Mouse (Mus musculus) kidney, postnatal 10 days (tissue): Measurements from ENCODE around the gene Msi2.

Source experiments
- DNase-seq: peaks from one replicate; pipeline ENCODE4 v3.0.0; 2021; ENCODE audit warnings: mixed read lengths

The Msi2 gene

GRCm38 (mm10) chr11:88634627-88635026, 83.7 kb downstream of the Msi2 start:
- DNase-seq = no peak

- no peak for DNase-seq
Measured at GRCm38 (mm10) chr11:88631932-88632230, 86.4 kb downstream of the Msi2 start.

- DNase-seq = no peak
Measured at GRCm38 (mm10) chr11:88631084-88631931, 87.0 kb downstream of the Msi2 start.

DNA sequence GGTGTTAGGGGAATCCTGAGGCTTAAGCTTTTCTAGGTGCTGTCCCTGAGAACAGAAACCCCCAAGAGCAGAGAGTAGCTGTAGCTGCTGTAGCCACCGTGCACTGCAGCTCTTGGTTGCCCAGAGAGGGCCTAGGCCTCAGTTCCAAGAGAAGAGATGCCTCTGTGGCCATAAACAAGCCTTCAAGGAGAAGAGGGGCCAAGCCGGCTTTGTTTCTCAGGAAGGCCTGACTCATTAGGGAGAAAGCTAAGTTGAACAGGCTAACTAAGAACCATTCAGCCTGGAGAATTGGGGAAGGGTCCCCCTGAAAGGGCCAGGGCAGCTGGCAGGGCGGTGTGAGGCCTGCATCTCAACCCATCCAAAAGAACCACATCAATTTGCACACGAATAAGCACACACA, 88.7 kb downstream of the Msi2 start:
- DNase-seq = no peak

DNA sequence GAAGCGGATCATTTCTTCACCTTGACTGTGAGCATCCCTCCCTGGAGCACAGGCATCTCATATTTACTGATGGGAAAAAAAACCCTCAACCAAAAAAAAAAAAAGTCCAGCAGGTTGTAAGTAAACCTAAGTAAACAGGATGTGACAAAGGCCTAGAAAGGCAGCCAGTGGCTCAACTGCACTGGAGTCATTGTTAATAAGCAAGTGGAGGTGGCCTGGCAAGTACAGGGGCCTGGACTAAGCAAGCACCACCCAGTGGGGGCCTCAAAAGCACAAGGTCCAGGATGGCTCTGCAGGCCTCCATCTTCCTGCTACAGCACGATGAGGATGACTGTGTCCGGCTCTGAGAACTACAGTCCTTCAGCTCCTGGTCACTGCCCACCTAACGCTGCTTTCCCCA, 89.1 kb downstream of the Msi2 start:
- no peak for DNase-seq

DNA sequence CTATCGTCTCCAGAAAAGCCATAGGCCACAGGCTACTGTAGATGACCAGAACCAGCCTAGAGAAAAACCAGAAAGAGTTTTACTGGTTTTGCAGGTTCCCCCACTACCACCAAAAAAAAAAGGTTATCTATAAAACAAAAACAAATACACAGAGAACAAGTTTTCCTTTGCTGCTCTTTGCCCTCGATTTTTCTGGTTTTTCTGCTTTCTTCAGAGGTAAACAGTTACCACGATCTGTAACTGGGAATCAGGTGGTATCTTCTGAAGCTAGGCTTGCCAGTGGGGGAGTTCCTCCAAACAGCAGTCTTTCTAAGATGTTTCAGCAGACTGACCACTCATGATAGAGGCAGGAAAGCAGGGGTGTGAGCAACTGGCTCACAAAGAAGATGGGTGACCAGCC, 89.6 kb downstream of the Msi2 start:
- no peak for DNase-seq

DNA sequence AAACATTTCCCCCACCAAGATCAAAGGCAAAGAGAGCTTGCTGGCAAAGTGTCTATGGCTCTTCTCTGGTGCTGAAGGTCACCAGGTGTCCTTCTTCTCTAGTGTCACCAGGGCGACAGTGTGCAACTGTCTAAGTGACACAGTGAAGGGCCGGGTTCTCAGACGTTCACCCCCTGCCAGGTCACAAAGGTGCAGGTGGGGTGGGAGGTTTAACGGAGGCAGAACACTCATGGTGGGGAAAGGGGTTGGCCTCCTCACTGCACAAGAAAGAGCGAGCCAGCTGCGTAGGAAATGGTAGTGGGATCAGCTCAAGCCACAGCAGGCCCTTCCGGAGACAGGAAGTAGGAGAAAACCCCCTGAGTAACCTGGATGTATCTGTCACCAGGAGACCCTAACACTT, 91.0 kb downstream of the Msi2 start:
- no peak for DNase-seq

GRCm38 (mm10) chr11:88626576-88626975, 91.7 kb downstream of the Msi2 start:
- peak; percentile 59 for DNase-seq

DNA sequence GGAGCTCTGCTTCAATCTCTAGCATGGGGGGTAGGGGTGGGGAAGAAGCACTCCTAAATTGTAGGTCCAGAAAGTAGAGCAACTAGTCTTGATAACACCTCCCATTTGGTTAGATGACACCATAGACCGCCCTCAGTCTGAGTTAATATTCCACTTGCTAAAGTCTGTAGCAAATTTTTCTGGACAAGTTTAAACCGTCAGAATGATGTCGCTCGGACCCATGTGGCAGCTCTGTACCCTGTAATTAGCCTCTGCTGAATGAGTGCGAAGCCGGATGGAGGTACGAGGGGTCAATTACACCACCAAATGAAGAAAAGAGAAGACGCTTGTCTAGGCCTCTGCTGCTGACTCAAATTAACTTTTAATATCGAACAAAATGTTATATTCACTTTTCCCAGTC, 92.3 kb downstream of the Msi2 start:
- DNase-seq = no peak

DNA sequence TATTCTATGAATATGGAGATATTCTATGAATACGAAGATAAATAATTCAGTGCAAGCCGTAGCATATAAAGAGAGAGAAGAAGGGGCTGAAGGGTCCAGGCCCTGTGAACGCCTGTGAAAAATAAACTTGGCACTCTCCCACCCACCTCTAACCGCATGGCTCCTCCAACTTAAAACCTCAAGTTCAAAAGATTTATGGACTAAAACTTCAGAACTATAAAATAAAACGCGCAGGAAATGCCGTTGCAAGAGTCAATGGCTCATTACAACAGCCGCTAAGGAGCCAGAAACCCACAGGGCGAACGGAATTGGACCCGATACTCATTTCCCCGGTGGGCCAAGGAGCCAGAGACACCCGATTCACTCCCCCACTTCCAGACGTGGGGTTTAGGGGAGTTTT, 93.2 kb downstream of the Msi2 start:
- no peak for DNase-seq

GRCm38 (mm10) chr11:88624627-88625026, 93.7 kb downstream of the Msi2 start:
- DNase-seq = no peak

DNA sequence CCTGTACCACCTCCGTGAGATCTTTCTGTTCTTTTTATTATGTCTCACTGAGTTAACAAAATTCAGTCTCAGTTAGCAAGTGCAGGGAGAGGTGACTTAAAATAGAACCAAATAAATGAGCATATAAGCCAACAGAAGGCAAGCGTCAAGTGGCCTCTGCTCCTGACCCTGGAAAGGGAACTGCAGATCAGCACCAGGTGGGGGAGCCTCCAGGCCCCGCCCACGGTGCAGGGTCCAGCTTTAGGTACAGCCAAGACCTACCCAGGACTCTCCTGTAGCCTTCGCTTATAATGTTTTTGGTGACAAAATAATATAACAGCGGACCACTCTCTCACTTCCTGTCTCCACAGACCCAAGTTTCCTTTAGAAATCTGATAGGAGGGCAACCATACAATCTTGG, 94.6 kb downstream of the Msi2 start:
- peak; percentile 62 for DNase-seq

GRCm38 (mm10) chr11:88622496-88622895, 95.8 kb downstream of the Msi2 start:
- no peak for DNase-seq

GRCm38 (mm10) chr11:88621789-88622188, 96.5 kb downstream of the Msi2 start:
- no peak for DNase-seq

- peak; percentile 67 for DNase-seq
Measured at GRCm38 (mm10) chr11:88620158-88620973, 97.9 kb downstream of the Msi2 start.

DNA sequence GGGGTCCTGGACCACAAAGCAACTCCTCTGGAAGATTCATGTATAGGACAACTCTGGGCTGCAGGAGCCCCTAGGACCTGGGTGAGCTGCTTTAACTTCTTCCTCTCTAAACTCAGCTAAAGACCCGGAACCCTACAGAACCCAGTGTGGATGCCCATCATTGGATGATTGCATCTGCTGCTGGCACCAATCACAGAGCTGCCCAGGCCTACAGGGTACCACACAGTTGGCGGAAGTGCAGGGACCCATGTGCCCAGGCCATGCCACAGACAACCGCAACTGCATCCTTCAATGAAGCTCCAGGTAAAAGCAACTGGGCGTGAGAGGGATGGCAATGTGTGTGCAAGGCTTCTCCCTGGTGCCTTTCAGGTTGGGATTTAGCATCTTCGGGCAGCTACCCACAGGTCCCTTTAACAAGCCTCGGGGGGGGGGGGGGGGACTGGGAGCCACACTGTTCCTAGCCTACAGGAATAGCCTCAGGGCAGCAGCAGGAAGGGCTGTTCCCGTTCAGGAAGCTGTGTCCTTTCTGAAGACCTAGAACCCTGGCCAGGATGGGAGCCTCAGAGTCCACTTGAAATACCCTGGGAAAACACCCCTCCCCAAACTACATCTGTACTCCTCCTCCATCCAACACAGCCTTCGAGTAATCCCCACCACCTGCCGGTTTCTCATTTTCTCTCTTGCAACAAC, 98.7 kb downstream of the Msi2 start:
- DNase-seq = no peak

- peak; percentile 68 for DNase-seq
Measured at GRCm38 (mm10) chr11:88618732-88619309, 99.5 kb downstream of the Msi2 start.

- DNase-seq = peak; percentile 64
Measured at GRCm38 (mm10) chr11:88618005-88618501, 100.3 kb downstream of the Msi2 start.

GRCm38 (mm10) chr11:88617380-88617779, 100.9 kb downstream of the Msi2 start:
- no peak for DNase-seq

DNA sequence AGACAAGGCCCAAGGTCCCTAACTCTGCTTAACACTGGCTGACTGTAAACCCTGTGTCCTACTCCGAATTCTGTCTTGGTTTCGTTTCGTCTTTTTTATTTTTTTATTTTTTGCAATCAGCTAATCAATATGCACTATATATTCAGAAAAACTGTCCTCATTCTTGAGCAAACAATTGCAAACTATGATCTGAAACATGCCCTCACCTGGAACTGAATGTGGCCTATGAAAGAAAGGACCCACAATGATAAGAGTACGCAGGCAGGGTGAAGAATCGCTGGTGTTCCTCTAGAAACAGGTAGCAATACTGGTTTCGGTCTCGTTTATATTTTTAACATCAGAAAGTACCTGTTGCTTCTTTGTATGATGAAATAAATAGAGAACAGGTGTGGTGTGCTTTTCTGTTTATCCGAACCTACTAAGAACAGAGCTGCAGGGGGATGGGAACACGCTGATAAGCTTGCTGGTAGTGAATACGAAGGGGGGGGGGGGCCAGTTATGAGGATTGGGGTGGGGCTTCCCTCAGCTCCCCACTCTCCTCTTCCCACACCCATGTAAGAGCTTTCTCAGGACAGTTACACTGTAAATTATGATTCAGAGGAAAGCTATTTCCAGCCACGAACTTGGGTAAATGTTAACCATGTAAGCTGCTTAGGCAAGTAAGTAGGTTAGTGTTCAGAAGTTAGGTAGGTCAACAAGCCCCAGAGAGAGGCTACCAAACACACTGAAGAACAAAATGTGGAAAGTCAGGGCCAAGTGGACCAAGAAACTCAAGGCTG, 103.6 kb downstream of the Msi2 start:
- DNase-seq = no peak

DNA sequence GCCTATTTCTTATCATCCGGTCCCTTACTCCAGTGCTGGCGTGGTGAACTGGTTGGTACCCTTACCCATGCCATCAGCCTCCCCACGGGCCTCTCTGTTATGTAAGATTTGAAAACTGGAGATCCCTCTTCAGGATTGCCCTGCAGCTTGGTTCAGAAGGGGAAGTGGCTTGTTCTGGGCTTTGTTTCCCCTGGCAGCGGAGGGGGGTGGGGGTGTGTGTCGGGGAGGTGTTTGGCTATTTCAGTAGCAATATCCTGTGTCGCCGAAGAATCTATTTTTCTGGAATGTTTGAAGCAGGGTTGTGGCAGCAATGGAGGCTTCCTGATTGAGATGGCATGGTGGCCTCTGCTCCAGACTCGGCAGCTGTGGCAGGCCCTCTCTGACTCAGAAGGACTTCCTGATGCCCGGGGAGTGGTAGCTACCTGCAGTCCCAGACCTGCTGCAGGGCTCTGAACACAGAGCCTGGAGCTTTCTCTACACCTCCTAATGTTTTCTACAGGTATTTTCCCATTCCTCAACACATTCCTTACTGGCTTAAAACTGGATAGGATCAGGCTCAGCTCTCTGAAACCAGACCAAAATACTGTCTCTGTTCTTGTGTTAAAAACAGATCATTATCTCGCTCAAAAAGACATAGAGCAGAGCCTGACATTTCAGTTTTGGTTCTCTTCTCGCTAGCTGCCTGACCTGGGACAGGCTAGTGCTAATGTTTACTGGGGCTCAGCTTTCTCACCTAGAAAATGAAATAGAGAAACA, 104.4 kb downstream of the Msi2 start:
- peak; percentile 52 for DNase-seq

- DNase-seq = no peak
Measured at GRCm38 (mm10) chr11:88613008-88613407, 105.3 kb downstream of the Msi2 start.
